Comparison of ENCODE assay signal across 8 mouse cellular contexts in genomic region chr1:171113873-171114299, GRCm38 (mm10). TPM values are rescaled to one million over a fixed set of nuclear protein-coding genes. Genes with fewer than 3 reads are reported as not detected.
A peak's percentile ranks its signal among the peaks of the same experiment; 100 is the strongest.
DNase-seq lines count a peak whose midpoint lies in the region; ATAC-seq lines count a peak whose summit lies in the region.

Cfap126 (plus strand) TSS chr1:171113918.

- H3K27ac ChIP-seq in hindbrain, embryonic 11.5 days (ENCODE audit: low read depth, low read length) = 0 out of 2 replicates have a peak within 1 kb of the TSS, but pooled peaks have one; percentile 2

- peak within 1 kb of the TSS; percentile 67 for H3K4me2 ChIP-seq in hindbrain, embryonic 11.5 days (replicated peaks; ENCODE audit: low read depth, low read length)

- no peaks in the 10 kb centered on the region for H3K36me3 ChIP-seq in hindbrain, embryonic 11.5 days (ENCODE audit: control insufficient read depth, insufficient read depth, low read length)

- H3K4me3 ChIP-seq in hindbrain, embryonic 11.5 days (ENCODE audit: low read depth, low read length) = peak within 1 kb of the TSS; percentile 49

- DNase-seq in MEL-GATA-1-ER (ENCODE audit: extremely low read depth, low read depth) = peak; percentile 77
- DNase-seq in cerebellum, adult 9-10 months = peak; percentile 81
- peak; percentile 75 for DNase-seq in hindbrain, embryonic 11.5 days (ENCODE audit: low spot score)
- peak; percentile 40 to 41 for DNase-seq in layer of hippocampus, postnatal 14 days (ENCODE audit: low spot score in 2 of 2)
- DNase-seq in lung, postnatal 10 days = peak; percentile 93
- peak; percentile 47 for DNase-seq in ovary, postnatal 10 days (ENCODE audit: low spot score)
- DNase-seq in thymus, postnatal 10 days (ENCODE audit: low spot score in 2 of 2) = peak; percentile 8 to 10

- H3K9me3 ChIP-seq in hindbrain, embryonic 11.5 days (ENCODE audit: control insufficient read depth, low read length) = no peaks in the 10 kb centered on the region

- 0 out of 2 replicates have a peak, but pooled peaks cover 2% of the 10 kb centered on the region for H3K4me1 ChIP-seq in hindbrain, embryonic 11.5 days (replicated peaks; ENCODE audit: control insufficient read depth, insufficient read depth, low read length)

- H3K27me3 ChIP-seq in hindbrain, embryonic 11.5 days (ENCODE audit: control insufficient read depth, insufficient read depth, low read length) = no peaks in the 10 kb centered on the region

- H3K9ac ChIP-seq in hindbrain, embryonic 11.5 days (ENCODE audit: low read depth, low read length) = peak within 1 kb of the TSS; percentile 40

- WGBS in hindbrain, embryonic 11.5 days = 1% methylated on average over 24 of the region's 24 CpGs

- peak; percentile 53 for ATAC-seq in frontal cortex, adult (ENCODE audit: low TSS enrichment)
- peak; percentile 29; the same call in 1 of the 2 replicates for ATAC-seq in hindbrain, embryonic 11.5 days (ENCODE audit: low FRiP score)

RNA-seq across cellular contexts. Expression of gene Cfap126, which starts in this region (rescaled TPM):
- polyA plus RNA-seq in hindbrain, embryonic 11.5 days (2014; fragmentation: Nextera tagmentation; extraction: Ambion mirVana) = 8.7 and 10.5 TPM in 2 replicates
- 1 to 10 TPM; 1.8 to 3.9 TPM for total RNA-seq in layer of hippocampus, postnatal 14 days (2021)

Comparison
In these comparisons a context has a peak if more than half of its experiments do, and no peak if none do; other contexts are left out.
1. Peak in every context shown above with its lines: DNase-seq, ATAC-seq, H3K4me3 ChIP-seq and H3K27ac ChIP-seq.
2. DNase-seq: peak in every context shown above with its lines; median percentile 93 in lung, postnatal 10 days; 81 in cerebellum, adult 9-10 months; 77 in MEL-GATA-1-ER; 75 in hindbrain, embryonic 11.5 days; 47 in ovary, postnatal 10 days; 40 in layer of hippocampus, postnatal 14 days; 9 in thymus, postnatal 10 days.